Mouse (Mus musculus) testis, adult 2 months (tissue): ENCODE results near the gene Gm10382.

Experiments used
- CTCF ChIP-seq: fragments of 200-500 bp; IDR thresholded peaks from 2 replicates; pipeline ENCODE4 v1.5.1; 2012; ENCODE audit warnings: low read depth, mild to moderate bottlenecking, inconsistent platforms, low read length, moderate library complexity; ENCODE audit not compliant: control insufficient read depth, insufficient read depth, insufficient replicate concordance
- POLR2A ChIP-seq: fragments of 200-500 bp; IDR thresholded peaks from 2 replicates; pipeline ENCODE4 v1.6.1; 2012; ENCODE audit warnings: low read depth, mild to moderate bottlenecking, inconsistent platforms, low read length, moderate library complexity; ENCODE audit not compliant: control insufficient read depth

- no peak for TF ChIP-seq CTCF
- no peak for TF ChIP-seq POLR2A
Observed at GRCm38 (mm10) chr5:125370950-125371693, 18.0 kb upstream of the Gm10382 start.
